Mouse (Mus musculus) neural tube, embryonic 12.5 days (tissue): ENCODE measurements around the gene Pop5. TPM values are rescaled to one million over a fixed set of nuclear protein-coding genes. Genes with fewer than 3 reads are reported as not detected.

ENCODE experiments used
- ATAC-seq: fragments of 200-750 bp; cut with Nextera tagmentation; 2 replicates; pipeline ENCODE4 v1.8.0; 2017; ENCODE audit warnings: low read depth, mild to moderate bottlenecking, moderate TSS enrichment, moderate library complexity; ENCODE audit not compliant: low FRiP score
- H3K27ac ChIP-seq: fragments of 300-500 bp; sonication (generic); 2 replicates; pipeline ENCODE4 v1.5.1; 2016
- H3K27me3 ChIP-seq: fragments of 300-500 bp; sonication (generic); replicated peaks from 2 replicates; pipeline ENCODE4 v1.6.1; 2016; ENCODE audit warnings: mild to moderate bottlenecking
- H3K36me3 ChIP-seq: fragments of 300-500 bp; sonication (generic); 2 replicates; pipeline ENCODE4 v1.6.1; 2016; ENCODE audit warnings: mild to moderate bottlenecking
- H3K4me1 ChIP-seq: fragments of 300-500 bp; sonication (generic); 2 replicates; pipeline ENCODE4 v1.6.1; 2016
- H3K4me2 ChIP-seq: fragments of 300-500 bp; sonication (generic); replicated peaks from 2 replicates; pipeline ENCODE4 v1.6.1; 2016; ENCODE audit warnings: mild to moderate bottlenecking
- H3K4me3 ChIP-seq: fragments of 300-500 bp; sonication (generic); 2 replicates; pipeline ENCODE4 v1.5.1; 2016
- H3K9ac ChIP-seq: fragments of 300-500 bp; sonication (generic); 2 replicates; pipeline ENCODE4 v1.6.1; 2016; ENCODE audit warnings: mild to moderate bottlenecking
- H3K9me3 ChIP-seq: fragments of 300-500 bp; sonication (generic); 2 replicates; pipeline ENCODE4 v1.6.1; 2016; ENCODE audit warnings: mild to moderate bottlenecking
- whole genome bisulfite sequencing: fragments of 180-500 bp; shearing (Covaris S2); methylation state at CpG from one replicate; pipeline ENCODE4 v1.1.7; 2016; 5-methylcytosine and 5-hydroxymethylcytosine counted together
- polyA plus RNA-seq: library from polyadenylated mRNA; unstranded; fragments of >200 nt; fragmentation: Nextera tagmentation; extraction: Ambion mirVana; gene quantifications from 2 replicates; pipeline ENCODE4 v1.2.1, GENCODE M21; 2016

The Pop5 gene
- polyA plus RNA-seq, 1 experiment from 2014 or later: 110 TPM

GRCm38 (mm10) chr5:115203735-115204561 is 31.7 kb upstream of the Pop5 start:
- 11% methylated on average over 23 of the region's 23 CpGs for WGBS

GRCm38 (mm10) chr5:115204562-115205311 is 30.9 kb upstream of the Pop5 start:
- ATAC-seq: peak; percentile 92
- H3K9me3 ChIP-seq: no peaks in the 10 kb centered on the region
- no peaks in the 10 kb centered on the region for H3K36me3 ChIP-seq
- no peaks in the 10 kb centered on the region for H3K27me3 ChIP-seq
- H3K27ac ChIP-seq: peak overlapping the region; percentile 64; the same call in 1 of the 2 replicates
- peak overlapping the region; percentile 34 for H3K9ac ChIP-seq
- H3K4me2 ChIP-seq: peak overlapping the region; percentile 57
- peaks cover 23% of the 10 kb centered on the region for H3K4me1 ChIP-seq
- WGBS: 2% methylated on average over 31 of the region's 31 CpGs
- peak overlapping the region; percentile 16 for H3K4me3 ChIP-seq

More at GRCm38 (mm10) chr5:115203735-115204561, 31.7 kb upstream of the Pop5 start:
- peak; percentile 75 for ATAC-seq
- H3K4me3 ChIP-seq: peak overlapping the region; percentile 16
- H3K4me2 ChIP-seq: peak overlapping the region; percentile 57
- peak overlapping the region; percentile 64; the same call in 1 of the 2 replicates for H3K27ac ChIP-seq
- H3K27me3 ChIP-seq: no peaks in the 10 kb centered on the region
- peak overlapping the region; percentile 34 for H3K9ac ChIP-seq
- H3K4me1 ChIP-seq: peaks cover 23% of the 10 kb centered on the region
- H3K36me3 ChIP-seq: no peaks in the 10 kb centered on the region
- H3K9me3 ChIP-seq: no peaks in the 10 kb centered on the region

GRCm38 (mm10) chr5:115207244-115207643 is 28.4 kb upstream of the Pop5 start:
- ATAC-seq: no peak
- Histone ChIP-seq H3K27ac (no peak overlapping the region), H3K36me3 (no peaks in the 10 kb centered on the region), H3K4me3 (no peak overlapping the region), H3K9ac (no peak overlapping the region), H3K9me3 (no peaks in the 10 kb centered on the region), H3K4me2 (no peak overlapping the region), H3K4me1 (peaks cover 23% of the 10 kb centered on the region), H3K27me3 (no peaks in the 10 kb centered on the region)
- 62% methylated on average over 5 of the region's 5 CpGs for WGBS

- Histone ChIP-seq H3K9me3 (no peaks in the 10 kb centered on the region), H3K4me3 (no peak overlapping the region), H3K4me2 (no peak overlapping the region; the same call in 1 of the 2 replicates), H3K27ac (no peak overlapping the region), H3K27me3 (no peaks in the 10 kb centered on the region), H3K36me3 (no peaks in the 10 kb centered on the region), H3K4me1 (peaks cover 23% of the 10 kb centered on the region), H3K9ac (no peak overlapping the region)
- WGBS: 16% methylated on average over 9 of the region's 16 CpGs
- no peak for ATAC-seq
Observed at GRCm38 (mm10) chr5:115207892-115208291, 27.7 kb upstream of the Pop5 start.

- H3K27me3 ChIP-seq: no peaks in the 10 kb centered on the region
- ATAC-seq: no peak
Observed at GRCm38 (mm10) chr5:115208601-115209000, 27.0 kb upstream of the Pop5 start.

GRCm38 (mm10) chr5:115210380-115210779 is 25.3 kb upstream of the Pop5 start:
- Histone ChIP-seq H3K4me2 (no peak overlapping the region), H3K36me3 (no peaks in the 10 kb centered on the region), H3K9me3 (no peaks in the 10 kb centered on the region), H3K4me1 (peaks cover 9% of the 10 kb centered on the region), H3K4me3 (no peak overlapping the region), H3K27ac (no peak overlapping the region), H3K9ac (no peak overlapping the region), H3K27me3 (0 out of 2 replicates have a peak, but pooled peaks cover 3% of the 10 kb centered on the region)
- 24% methylated on average over 1 of the region's 1 CpGs for WGBS
- ATAC-seq: no peak

More at GRCm38 (mm10) chr5:115208601-115209000, 27.0 kb upstream of the Pop5 start:
- H3K36me3 ChIP-seq: no peaks in the 10 kb centered on the region
- 59% methylated on average over 5 of the region's 5 CpGs for WGBS
- H3K9me3 ChIP-seq: no peaks in the 10 kb centered on the region
- H3K4me3 ChIP-seq: no peak overlapping the region
- no peak overlapping the region for H3K27ac ChIP-seq
- H3K9ac ChIP-seq: no peak overlapping the region
- H3K4me1 ChIP-seq: peaks cover 23% of the 10 kb centered on the region
- no peak overlapping the region for H3K4me2 ChIP-seq

GRCm38 (mm10) chr5:115212451-115212850 is 23.2 kb upstream of the Pop5 start:
- Histone ChIP-seq H3K36me3 (no peaks in the 10 kb centered on the region), H3K27me3 (0 out of 2 replicates have a peak, but pooled peaks cover 3% of the 10 kb centered on the region), H3K9me3 (no peaks in the 10 kb centered on the region), H3K4me3 (no peak overlapping the region), H3K9ac (no peak overlapping the region), H3K4me1 (peaks cover 11% of the 10 kb centered on the region; the same call in 1 of the 2 replicates), H3K27ac (no peak overlapping the region), H3K4me2 (no peak overlapping the region)
- ATAC-seq: no peak
- WGBS: 79% methylated on average over 9 of the region's 9 CpGs

- H3K27me3 ChIP-seq: 0 out of 2 replicates have a peak, but pooled peaks cover 3% of the 10 kb centered on the region
- H3K36me3 ChIP-seq: no peaks in the 10 kb centered on the region
- H3K9ac ChIP-seq: no peak overlapping the region
- H3K4me2 ChIP-seq: no peak overlapping the region
- H3K9me3 ChIP-seq: no peaks in the 10 kb centered on the region
- 59% methylated on average over 4 of the region's 4 CpGs for WGBS
- peaks cover 11% of the 10 kb centered on the region; the same call in 1 of the 2 replicates for H3K4me1 ChIP-seq
- H3K4me3 ChIP-seq: no peak overlapping the region
- ATAC-seq: no peak
- no peak overlapping the region for H3K27ac ChIP-seq
Observed at GRCm38 (mm10) chr5:115212861-115213260, 22.8 kb upstream of the Pop5 start.

GRCm38 (mm10) chr5:115214864-115215263 is 20.8 kb upstream of the Pop5 start:
- H3K9ac ChIP-seq: peak overlapping the region; percentile 60
- no peaks in the 10 kb centered on the region for H3K36me3 ChIP-seq
- peak overlapping the region; percentile 66 for H3K4me2 ChIP-seq
- H3K4me1 ChIP-seq: peaks cover 7% of the 10 kb centered on the region; the same call in 1 of the 2 replicates
- under 1% methylated on average over 17 of the region's 17 CpGs for WGBS
- peak overlapping the region; percentile 36 for H3K4me3 ChIP-seq
- H3K27ac ChIP-seq: no peak overlapping the region
- H3K27me3 ChIP-seq: 0 out of 2 replicates have a peak, but pooled peaks cover 3% of the 10 kb centered on the region
- ATAC-seq: no peak
- no peaks in the 10 kb centered on the region for H3K9me3 ChIP-seq

GRCm38 (mm10) chr5:115215273-115216185 is 20.1 kb upstream of the Pop5 start:
- H3K4me1 ChIP-seq: peaks cover 7% of the 10 kb centered on the region; the same call in 1 of the 2 replicates
- H3K9me3 ChIP-seq: no peaks in the 10 kb centered on the region
- 15% methylated on average over 27 of the region's 27 CpGs for WGBS
- peak overlapping the region; percentile 36 for H3K4me3 ChIP-seq
- no peak overlapping the region for H3K27ac ChIP-seq
- H3K9ac ChIP-seq: peak overlapping the region; percentile 60
- peak overlapping the region; percentile 66 for H3K4me2 ChIP-seq
- no peak for ATAC-seq
- 0 out of 2 replicates have a peak, but pooled peaks cover 3% of the 10 kb centered on the region for H3K27me3 ChIP-seq
- no peaks in the 10 kb centered on the region for H3K36me3 ChIP-seq

GRCm38 (mm10) chr5:115217998-115218397 is 17.6 kb upstream of the Pop5 start:
- H3K36me3 ChIP-seq: no peaks in the 10 kb centered on the region
- H3K9me3 ChIP-seq: 0 out of 2 replicates have a peak, but pooled peaks cover 3% of the 10 kb centered on the region
- no peak overlapping the region for H3K4me2 ChIP-seq
- no peak overlapping the region for H3K27ac ChIP-seq
- 93% methylated on average over 12 of the region's 12 CpGs for WGBS
- no peak for ATAC-seq
- H3K27me3 ChIP-seq: peaks cover 3% of the 10 kb centered on the region; the same call in 1 of the 2 replicates
- H3K4me1 ChIP-seq: peaks cover 20% of the 10 kb centered on the region; the same call in 1 of the 2 replicates
- H3K9ac ChIP-seq: no peak overlapping the region
- no peak overlapping the region for H3K4me3 ChIP-seq
